Mouse (Mus musculus): Measurements from ENCODE around the gene Wfdc3. TPM values are rescaled to one million over a fixed set of nuclear protein-coding genes. Genes with fewer than 3 reads are reported as not detected.
A peak's percentile ranks its signal among the peaks of the same experiment; 100 is the strongest.
"Not testable (repeated sequence)": the region's sequence is repeated elsewhere in the genome, so short reads cannot be mapped to it uniquely, and the experiment has no call there.

Wfdc3 gene
- polyA plus RNA-seq, 1 experiment = 2.6 TPM

GRCm38 (mm10) chr2:164725895-164726619, 19.7 kb downstream of the Wfdc3 start:
- Histone ChIP-seq H3K4me3 (ENCODE audit: insufficient read depth, low read length) (no peak overlapping the region), H3K4me1 (ENCODE audit: control insufficient read depth, insufficient read depth, low read length) (no peaks in the 10 kb centered on the region), H3K27ac (ENCODE audit: insufficient read depth, low read length) (no peak overlapping the region)
- TF ChIP-seq CTCF (IDR thresholded peaks at IDR 0.05; ENCODE audit: extremely low read depth, insufficient read depth, low read length) (peak; percentile 76), POLR2A (IDR thresholded peaks at IDR 0.05; ENCODE audit: extremely low read depth, insufficient read depth, low read length) (no peak)

DNA sequence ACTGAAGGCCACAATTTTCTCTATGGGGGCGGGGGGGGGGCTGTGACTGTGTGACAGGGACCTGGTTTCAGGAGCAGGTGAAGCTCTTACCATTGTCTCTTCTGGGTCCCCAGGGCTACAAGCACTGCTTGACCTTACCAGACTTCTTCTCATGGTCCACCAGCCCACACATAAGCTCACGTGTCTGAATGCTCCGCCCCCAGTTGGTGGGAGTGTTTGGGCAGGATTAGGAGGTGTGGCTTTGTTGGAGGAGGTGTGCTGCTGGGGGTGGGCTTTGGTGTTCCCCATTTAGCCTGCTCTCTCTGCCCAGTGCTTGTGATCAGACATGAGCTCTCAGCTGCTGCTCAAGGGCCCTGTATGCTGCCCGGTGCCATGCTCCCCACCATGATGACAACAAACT, 22.5 kb downstream of the Wfdc3 start:
- no peak for TF ChIP-seq POLR2A (IDR thresholded peaks at IDR 0.05; ENCODE audit: extremely low read depth, insufficient read depth, low read length)
- Histone ChIP-seq H3K4me3 (ENCODE audit: insufficient read depth, low read length) (no peak overlapping the region), H3K4me1 (ENCODE audit: control insufficient read depth, insufficient read depth, low read length) (no peaks in the 10 kb centered on the region), H3K27ac (ENCODE audit: insufficient read depth, low read length) (no peak overlapping the region)

DNA sequence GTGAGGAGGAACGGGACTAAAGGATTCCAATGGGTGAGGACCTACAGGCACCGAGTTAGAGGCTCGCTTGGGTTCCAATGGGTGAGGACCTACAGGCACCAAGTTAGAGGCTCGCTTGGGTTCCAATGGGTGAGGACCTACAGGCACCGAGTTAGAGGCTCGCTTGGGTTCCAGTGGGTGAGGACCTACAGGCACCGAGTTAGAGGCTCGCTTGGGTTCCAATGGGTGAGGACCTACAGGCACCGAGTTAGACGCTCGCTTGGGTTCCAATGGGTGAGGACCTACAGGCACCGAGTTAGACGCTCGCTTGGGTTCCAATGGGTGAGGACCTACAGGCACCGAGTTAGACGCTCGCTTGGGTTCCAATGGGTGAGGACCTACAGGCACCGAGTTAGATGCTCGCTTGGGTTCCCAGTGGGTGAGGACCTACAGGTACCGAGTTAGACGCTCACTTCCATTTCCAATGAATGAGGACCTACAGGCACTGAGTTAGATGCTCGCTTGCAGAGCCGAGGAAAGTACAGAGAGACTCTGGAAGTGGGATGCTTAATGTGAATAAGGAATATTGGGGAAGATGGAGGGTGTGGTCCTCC, 29.4 kb downstream of the Wfdc3 start:
- not testable (repeated sequence) for H3K27ac ChIP-seq (ENCODE audit: insufficient read depth, low read length); H3K4me1 ChIP-seq (ENCODE audit: control insufficient read depth, insufficient read depth, low read length); H3K4me3 ChIP-seq (ENCODE audit: insufficient read depth, low read length)

- H3K27ac ChIP-seq (ENCODE audit: insufficient read depth, low read length) = no peak within 1 kb of the TSS
- H3K4me1 ChIP-seq (ENCODE audit: control insufficient read depth, insufficient read depth, low read length) = no peaks in the 10 kb centered on the region
- H3K4me3 ChIP-seq (ENCODE audit: insufficient read depth, low read length) = no peak within 1 kb of the TSS
- no peak for TF ChIP-seq POLR2A (IDR thresholded peaks at IDR 0.05; ENCODE audit: extremely low read depth, insufficient read depth, low read length)
These were observed 30.7 kb downstream of the Wfdc3 start, which contains the start of gene Spint5 for GRCm38 (mm10) chr2:164715005-164715404. Gene Spint5 (plus strand): TSS chr2:164715305.

GRCm38 (mm10) chr2:164705991-164706390, 39.7 kb downstream of the Wfdc3 start:
- TF ChIP-seq CTCF (IDR thresholded peaks at IDR 0.05; ENCODE audit: extremely low read depth, insufficient read depth, low read length) (no peak), POLR2A (IDR thresholded peaks at IDR 0.05; ENCODE audit: extremely low read depth, insufficient read depth, low read length) (no peak)
- no peak overlapping the region for H3K27ac ChIP-seq (ENCODE audit: insufficient read depth, low read length)
- no peak overlapping the region for H3K4me3 ChIP-seq (ENCODE audit: insufficient read depth, low read length)
- no peaks in the 10 kb centered on the region for H3K4me1 ChIP-seq (ENCODE audit: control insufficient read depth, insufficient read depth, low read length)

DNA sequence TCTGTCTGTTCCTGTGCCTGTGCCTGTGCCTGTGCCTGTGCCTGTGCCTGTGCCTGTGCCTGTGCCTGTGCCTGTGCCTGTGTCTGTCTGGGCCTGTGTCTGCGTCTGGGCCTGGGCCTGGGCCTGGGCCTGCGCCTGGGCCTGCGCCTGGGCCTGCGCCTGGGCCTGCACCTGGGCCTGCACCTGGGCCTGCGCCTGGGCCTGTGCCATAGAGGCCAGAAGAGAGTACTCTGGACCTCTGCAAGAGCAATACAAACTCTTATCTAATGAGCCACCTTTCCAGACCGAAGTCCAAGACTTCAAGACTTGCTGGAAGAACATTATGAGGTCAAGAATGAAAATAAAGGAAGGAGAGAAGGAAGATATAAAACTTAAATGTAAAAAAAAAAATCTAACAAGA, 40.4 kb downstream of the Wfdc3 start:
- no peak for TF ChIP-seq CTCF (IDR thresholded peaks at IDR 0.05; ENCODE audit: extremely low read depth, insufficient read depth, low read length)
- no peak for TF ChIP-seq POLR2A (IDR thresholded peaks at IDR 0.05; ENCODE audit: extremely low read depth, insufficient read depth, low read length)

DNA sequence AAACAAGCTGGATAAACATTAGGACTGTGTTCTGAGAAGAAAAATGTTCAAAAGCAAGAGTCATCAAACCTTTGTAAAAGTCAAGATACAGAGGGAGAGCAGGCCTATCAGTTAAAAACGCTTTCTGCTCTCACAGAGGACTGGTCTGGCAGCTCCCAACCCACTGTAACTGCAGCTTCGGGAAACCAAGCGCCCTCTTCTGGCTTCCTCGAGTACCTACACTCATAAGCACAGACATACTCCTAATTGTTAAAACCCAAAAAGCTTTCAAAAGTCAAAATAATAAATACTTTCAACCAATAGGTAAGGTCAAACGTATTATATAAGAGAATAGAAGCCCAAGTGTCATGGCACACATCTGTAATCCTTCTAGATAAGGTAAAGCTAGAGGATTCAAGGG, 41.5 kb downstream of the Wfdc3 start:
- no peak overlapping the region for H3K4me3 ChIP-seq (ENCODE audit: insufficient read depth, low read length)
- no peaks in the 10 kb centered on the region for H3K4me1 ChIP-seq (ENCODE audit: control insufficient read depth, insufficient read depth, low read length)
- no peak overlapping the region for H3K27ac ChIP-seq (ENCODE audit: insufficient read depth, low read length)
- no peak for TF ChIP-seq POLR2A (IDR thresholded peaks at IDR 0.05; ENCODE audit: extremely low read depth, insufficient read depth, low read length)
- no peak for TF ChIP-seq CTCF (IDR thresholded peaks at IDR 0.05; ENCODE audit: extremely low read depth, insufficient read depth, low read length)

More for the DNA sequence above, 40.4 kb downstream of the Wfdc3 start:
- Histone ChIP-seq H3K4me1 (ENCODE audit: control insufficient read depth, insufficient read depth, low read length) (no peaks in the 10 kb centered on the region), H3K27ac (ENCODE audit: insufficient read depth, low read length) (no peak overlapping the region), H3K4me3 (ENCODE audit: insufficient read depth, low read length) (no peak overlapping the region)

- TF ChIP-seq CTCF (IDR thresholded peaks at IDR 0.05; ENCODE audit: extremely low read depth, insufficient read depth, low read length) (no peak), POLR2A (IDR thresholded peaks at IDR 0.05; ENCODE audit: extremely low read depth, insufficient read depth, low read length) (no peak)
- Histone ChIP-seq H3K4me3 (ENCODE audit: insufficient read depth, low read length) (no peak overlapping the region), H3K27ac (ENCODE audit: insufficient read depth, low read length) (no peak overlapping the region), H3K4me1 (ENCODE audit: control insufficient read depth, insufficient read depth, low read length) (no peaks in the 10 kb centered on the region)
These were observed 44.0 kb downstream of the Wfdc3 start for GRCm38 (mm10) chr2:164701761-164702160.

DNA sequence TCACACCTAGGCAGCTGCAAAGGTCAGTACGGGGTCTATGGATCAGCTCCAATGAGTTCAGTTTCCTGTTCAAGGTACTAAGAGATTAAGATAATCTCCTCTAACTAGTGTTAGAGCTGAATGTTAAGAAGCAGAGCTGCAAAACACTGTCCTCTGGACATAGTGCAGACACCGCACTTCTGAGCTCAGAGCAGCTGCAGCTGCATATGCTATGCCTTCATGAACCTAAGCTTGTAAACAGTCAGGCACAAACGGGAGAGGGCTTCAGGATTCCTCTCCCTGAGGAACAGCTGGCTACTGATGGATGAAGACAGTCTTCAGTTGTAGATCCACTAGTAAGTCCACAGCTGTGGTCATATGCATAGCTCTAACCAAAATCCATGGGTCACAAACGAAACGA, 44.8 kb downstream of the Wfdc3 start:
- TF ChIP-seq POLR2A (IDR thresholded peaks at IDR 0.05; ENCODE audit: extremely low read depth, insufficient read depth, low read length) (no peak), CTCF (IDR thresholded peaks at IDR 0.05; ENCODE audit: extremely low read depth, insufficient read depth, low read length) (no peak)
- H3K4me3 ChIP-seq (ENCODE audit: insufficient read depth, low read length) = no peak overlapping the region
- no peaks in the 10 kb centered on the region for H3K4me1 ChIP-seq (ENCODE audit: control insufficient read depth, insufficient read depth, low read length)
- H3K27ac ChIP-seq (ENCODE audit: insufficient read depth, low read length) = no peak overlapping the region

DNA sequence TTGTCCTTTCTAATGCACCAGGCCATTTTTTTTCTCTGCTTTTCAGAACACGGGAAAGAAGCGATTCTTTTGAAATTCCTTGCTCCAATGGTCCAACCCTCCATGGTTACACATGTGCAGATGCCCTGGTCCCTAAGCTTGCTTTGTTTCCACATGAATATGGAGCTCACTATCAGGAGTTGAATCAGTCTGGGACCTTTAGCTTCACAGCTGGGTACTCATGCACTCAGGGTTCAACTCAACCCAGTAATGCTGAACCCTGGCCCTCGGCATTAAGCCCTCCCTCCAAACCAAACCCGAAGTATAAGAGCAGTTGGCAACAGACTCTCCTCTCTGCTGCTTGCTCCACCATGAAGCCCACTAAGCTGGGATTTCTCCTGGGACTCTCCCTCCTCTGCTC, 47.5 kb downstream of the Wfdc3 start, which contains the start of gene Spint4:
Spint4 (plus strand) TSS at position 301 of the 400 bp plus-strand sequence.
- H3K27ac ChIP-seq (ENCODE audit: insufficient read depth, low read length) = no peak within 1 kb of the TSS
- TF ChIP-seq POLR2A (IDR thresholded peaks at IDR 0.05; ENCODE audit: extremely low read depth, insufficient read depth, low read length) (no peak), CTCF (IDR thresholded peaks at IDR 0.05; ENCODE audit: extremely low read depth, insufficient read depth, low read length) (no peak)

More for the DNA sequence above, 47.5 kb downstream of the Wfdc3 start, which contains the start of gene Spint4:
- Histone ChIP-seq H3K4me1 (ENCODE audit: control insufficient read depth, insufficient read depth, low read length) (no peaks in the 10 kb centered on the region), H3K4me3 (ENCODE audit: insufficient read depth, low read length) (no peak within 1 kb of the TSS)

Measured in cortical plate, adult 2 months (tissue).